Mouse (Mus musculus) liver, adult 2 months (tissue): ENCODE data around the gene Rlbp1.

ENCODE experiments used
- CTCF ChIP-seq: fragments of 200-500 bp; IDR thresholded peaks from 2 replicates; pipeline ENCODE4 v1.5.1; 2011; ENCODE audit warnings: low read depth, low read length, control low read depth
- POLR2A ChIP-seq: fragments of 200-500 bp; IDR thresholded peaks from 2 replicates; pipeline ENCODE4 v1.6.1; 2011; ENCODE audit warnings: low read length, control low read depth; ENCODE audit not compliant: insufficient read depth; ENCODE audit errors: extremely low read depth

- TF ChIP-seq CTCF (no peak), POLR2A (no peak)
Observed at GRCm38 (mm10) chr7:79331197-79331596, 55.7 kb downstream of the Rlbp1 start.
